In the genomic region with DNA sequence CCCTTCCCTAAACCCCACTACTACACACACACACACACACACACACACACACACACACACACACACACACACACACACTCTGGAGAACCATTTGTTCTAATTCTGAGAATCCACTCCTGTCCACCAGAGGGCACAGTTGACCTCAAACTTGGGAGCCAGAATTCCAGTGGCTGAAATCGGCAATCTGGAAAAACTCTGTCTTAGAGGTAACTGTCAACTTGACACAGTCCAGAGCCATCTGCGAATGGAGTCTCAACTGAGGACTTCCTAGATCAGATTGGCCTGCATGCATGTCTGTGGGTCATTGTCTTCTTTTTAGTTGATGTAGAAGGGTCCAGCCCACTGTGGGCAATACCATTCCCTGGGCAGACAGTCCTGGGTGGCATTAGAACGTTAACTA, we compare ENCODE assay signal across 10 mouse cellular contexts. TPM values are rescaled to one million over a fixed set of nuclear protein-coding genes. Genes with fewer than 3 reads are reported as not detected.
DNase-seq lines count a peak whose midpoint lies in the region; ATAC-seq and TF ChIP-seq lines count a peak whose summit lies in the region.
"Had no signal": no experiment of that assay in that cellular context is flagged by ENCODE, and none has a peak within 500 bp of the region (broad histone marks: within the 10 kb centered on the region; RNA-seq: fewer than 3 reads in every experiment).

No protein-coding gene starts in this region.

- no peak overlapping the region for H3K27ac ChIP-seq in kidney, embryonic 16.5 days (ENCODE audit: low read length)
- H3K27ac ChIP-seq in CH12.LX (ENCODE audit: insufficient read depth, low read depth): no peak overlapping the region
- no peak overlapping the region for H3K27ac ChIP-seq in embryonic fibroblast, embryonic 13.5 days (ENCODE audit: insufficient read depth, low read length)
- H3K27ac ChIP-seq: embryonic facial prominence, embryonic 13.5 days; limb, embryonic 15.5 days had no signal

- H3K9ac ChIP-seq in kidney, embryonic 16.5 days (replicated peaks; ENCODE audit: low read length): no peak overlapping the region
- H3K9ac ChIP-seq in CH12.LX (ENCODE audit: insufficient read depth, low read depth): no peak overlapping the region
- H3K9ac ChIP-seq: embryonic facial prominence, embryonic 13.5 days; limb, embryonic 15.5 days had no signal

- TF ChIP-seq POLR2A in CH12.LX (IDR thresholded peaks at IDR 0.05; ENCODE audit: low read depth, low read length): no peak
- no peak for TF ChIP-seq POLR2A in embryonic fibroblast, embryonic 13.5 days (IDR thresholded peaks at IDR 0.05; ENCODE audit: low read depth, low read length)

- no peaks in the 10 kb centered on the region; the same call in 1 of the 2 replicates for H3K4me1 ChIP-seq in kidney, embryonic 16.5 days (ENCODE audit: insufficient read depth, low read length)
- peaks cover 7 to 26% of the 10 kb centered on the region in 2 experiments for H3K4me1 ChIP-seq in CH12.LX (ENCODE audit: control insufficient read depth in 1 of 2, insufficient read depth in 2 of 2)
- no peaks in the 10 kb centered on the region for H3K4me1 ChIP-seq in embryonic fibroblast, embryonic 13.5 days (ENCODE audit: control insufficient read depth, insufficient read depth, low read length)
- H3K4me1 ChIP-seq: limb, embryonic 15.5 days had no signal

- peak; percentile 66 for DNase-seq in kidney, adult 18-20 months
- no peak for DNase-seq in CH12.LX (ENCODE audit: extremely low read depth)
- DNase-seq in layer of hippocampus, postnatal 14 days (ENCODE audit: low spot score in 2 of 2): peak; percentile 46 to 51
- DNase-seq in retina, adult 2 months (ENCODE audit: low read depth, low spot score): peak; percentile 43
- no peak for DNase-seq in ovary, postnatal 10 days (ENCODE audit: low spot score)

- peak; percentile 9 for TF ChIP-seq RAD21 in CH12.LX (IDR thresholded peaks at IDR 0.05; ENCODE audit: low read depth, low read length)

- H3K4me2 ChIP-seq in kidney, embryonic 16.5 days (replicated peaks; ENCODE audit: low read depth, low read length): no peak overlapping the region
- H3K4me2 ChIP-seq in CH12.LX (ENCODE audit: insufficient read depth, low read depth, poor library complexity, severe bottlenecking): peak overlapping the region; percentile 96; the same call in 1 of the 2 replicates
- H3K4me2 ChIP-seq: embryonic facial prominence, embryonic 13.5 days; limb, embryonic 15.5 days had no signal

- 35% methylated on average over 3 of the region's 3 CpGs for WGBS in kidney, embryonic 16.5 days

- no peaks in the 10 kb centered on the region for H3K79me2 ChIP-seq in CH12.LX (replicated peaks; ENCODE audit: control insufficient read depth, extremely low read depth, insufficient read depth, poor library complexity, severe bottlenecking)

- in situ Hi-C loops in CH12.LX (cut with MboI; ENCODE audit: low pct_ligation_motif_present, low pct_unique_long_range_greater_than_20kb, low sequenced_read_pairs): no loop called here

- ATAC-seq in kidney, embryonic 16.5 days (ENCODE audit: low FRiP score, low TSS enrichment): no peak
- peak; percentile 15 for ATAC-seq in activated CD4-positive, CD25-positive, alpha-beta regulatory T cell, adult 4 months

- peak in 1 of 2 experiments; percentile 33; a peak in 3 of 4 replicates for TF ChIP-seq CTCF in CH12.LX (conservative IDR thresholded peaks at IDR 0.05 in 1 of 2, IDR thresholded peaks at IDR 0.05 in 1 of 2; ENCODE audit: low read depth in 2 of 2, low read length in 2 of 2)
- TF ChIP-seq CTCF in embryonic fibroblast, embryonic 13.5 days (IDR thresholded peaks at IDR 0.05; ENCODE audit: borderline replicate concordance, insufficient read depth, low read length): peak; percentile 25; the same call in 1 of the 2 replicates

- H3K27me3 ChIP-seq in kidney, embryonic 16.5 days (ENCODE audit: insufficient read depth, low read length): no peaks in the 10 kb centered on the region
- peaks cover 70% of the 10 kb centered on the region for H3K27me3 ChIP-seq in CH12.LX (replicated peaks)
- H3K27me3 ChIP-seq: embryonic facial prominence, embryonic 13.5 days; limb, embryonic 15.5 days had no signal

- H3K4me3 ChIP-seq in kidney, embryonic 16.5 days (ENCODE audit: low read length): no peak overlapping the region
- H3K4me3 ChIP-seq in CH12.LX (replicated peaks in 1 of 3; ENCODE audit: low read depth in 2 of 3, low read length in 2 of 3, poor library complexity in 1 of 3): peak overlapping the region in 1 of 3 experiments; percentile 38
- no peak overlapping the region for H3K4me3 ChIP-seq in embryonic fibroblast, embryonic 13.5 days (ENCODE audit: insufficient read depth, low read length)
- H3K4me3 ChIP-seq: embryonic facial prominence, embryonic 13.5 days; limb, embryonic 15.5 days had no signal

- H3K36me3 ChIP-seq in kidney, embryonic 16.5 days (ENCODE audit: insufficient read depth, low read length): no peaks in the 10 kb centered on the region
- H3K36me3 ChIP-seq in CH12.LX (replicated peaks in 1 of 2; ENCODE audit: control insufficient read depth in 1 of 2, insufficient read depth in 1 of 2, low read length in 1 of 2): no peaks in the 10 kb centered on the region
- H3K36me3 ChIP-seq: embryonic facial prominence, embryonic 13.5 days; limb, embryonic 15.5 days had no signal

- no peak for TF ChIP-seq EP300 in CH12.LX (IDR thresholded peaks at IDR 0.05; ENCODE audit: low read length)

- H3K9me3 ChIP-seq in kidney, embryonic 16.5 days (ENCODE audit: low read length): no peaks in the 10 kb centered on the region
- peaks cover 8% of the 10 kb centered on the region for H3K9me3 ChIP-seq in CH12.LX (replicated peaks; ENCODE audit: low read length)
- H3K9me3 ChIP-seq: embryonic facial prominence, embryonic 13.5 days; limb, embryonic 15.5 days had no signal

- dilution Hi-C loops in CH12.LX (cut with MboI; ENCODE audit: extremely low pct_ligation_motif_present, extremely low pct_unique_long_range_greater_than_20kb, low sequenced_read_pairs): no loop called here

TF ChIP-seq in CH12.LX, 34 proteins besides CTCF, POLR2A, EP300 and RAD21:
- TF ChIP-seq IRF4 (IDR thresholded peaks at IDR 0.05; ENCODE audit: low read depth, low read length) (no peak), SMC3 (IDR thresholded peaks at IDR 0.05; ENCODE audit: low read depth, low read length) (peak; percentile 45), ZMIZ1 (IDR thresholded peaks at IDR 0.05; ENCODE audit: low read depth, low read length) (no peak)

RNA-seq across cellular contexts. Expression of a gene that starts 38.1 kb away (rescaled TPM):
- polyA plus RNA-seq in kidney, embryonic 16.5 days (2015; fragmentation: Nextera tagmentation; extraction: Ambion mirVana): 91.6 and 101 TPM in 2 replicates
- total RNA-seq in CH12.LX (2012; rRNA removed) (4.0 and 8.3 TPM in 2 replicates), CH12.LX (2014; rRNA removed) (0.23 and 0.26 TPM in 2 replicates)
- 0.25 and 0.36 TPM in 2 replicates for polyA plus RNA-seq in CH12.LX (2012; ENCODE audit: insufficient read length, low read depth)
- 10 to 100 TPM; 18.9 to 21.7 TPM for polyA plus RNA-seq in activated CD4-positive, CD25-positive, alpha-beta regulatory T cell, adult 4 months (2017; shearing (Covaris generic))
- 56.4 and 60.8 TPM in 2 replicates for polyA plus RNA-seq in embryonic fibroblast, embryonic 13.5 days (2011; ENCODE audit: insufficient read length, low read depth, missing spikeins)
- 100 to 1,000 TPM; 103 to 121 TPM for total RNA-seq in layer of hippocampus, postnatal 14 days (2021)

RNA-seq across cellular contexts. Expression of a gene that starts 53.6 kb away (rescaled TPM):
- 0.17 TPM in 1 of 2 replicates, not detected in the other for polyA plus RNA-seq in kidney, embryonic 16.5 days (2015; fragmentation: Nextera tagmentation; extraction: Ambion mirVana)
- total RNA-seq in CH12.LX (2012; rRNA removed): not detected in 2 replicates
- total RNA-seq in CH12.LX (2014; rRNA removed): not detected in 2 replicates
- not detected in 2 replicates for polyA plus RNA-seq in CH12.LX (2012; ENCODE audit: insufficient read length, low read depth)
- polyA plus RNA-seq in activated CD4-positive, CD25-positive, alpha-beta regulatory T cell, adult 4 months (2017; shearing (Covaris generic)): 1 to 10 TPM; 2.2 to 4.2 TPM
- not detected in 2 replicates for polyA plus RNA-seq in embryonic fibroblast, embryonic 13.5 days (2011; ENCODE audit: insufficient read length, low read depth, missing spikeins)
- under 1 TPM; 0.37 to 0.60 TPM for total RNA-seq in layer of hippocampus, postnatal 14 days (2021)
- polyA plus RNA-seq: embryonic facial prominence, embryonic 13.5 days had no signal

Comparison
In these comparisons a context has a peak if more than half of its experiments do, and no peak if none do; other contexts are left out.
1. DNase-seq: peak in kidney, adult 18-20 months (single experiment), layer of hippocampus, postnatal 14 days (2 of 2) and retina, adult 2 months (single experiment); none in CH12.LX (single experiment) and ovary, postnatal 10 days (single experiment).
2. RNA of a gene that starts 38.1 kb away (polyA plus RNA-seq): 91.6 to 101 TPM in kidney, embryonic 16.5 days, 56.4 to 60.8 TPM in embryonic fibroblast, embryonic 13.5 days and 18.9 to 21.7 TPM in activated CD4-positive, CD25-positive, alpha-beta regulatory T cell, adult 4 months; 0.25 to 0.36 TPM in CH12.LX; every median in the first group is over 10 times any median in the second.